Mouse (Mus musculus): ENCODE measurements around the gene Apold1. TPM values are rescaled to one million over a fixed set of nuclear protein-coding genes. Genes with fewer than 3 reads are reported as not detected.

The Apold1 gene
- polyA plus RNA-seq, 1 experiment from 2014 or later, result 3.8 TPM

DNA sequence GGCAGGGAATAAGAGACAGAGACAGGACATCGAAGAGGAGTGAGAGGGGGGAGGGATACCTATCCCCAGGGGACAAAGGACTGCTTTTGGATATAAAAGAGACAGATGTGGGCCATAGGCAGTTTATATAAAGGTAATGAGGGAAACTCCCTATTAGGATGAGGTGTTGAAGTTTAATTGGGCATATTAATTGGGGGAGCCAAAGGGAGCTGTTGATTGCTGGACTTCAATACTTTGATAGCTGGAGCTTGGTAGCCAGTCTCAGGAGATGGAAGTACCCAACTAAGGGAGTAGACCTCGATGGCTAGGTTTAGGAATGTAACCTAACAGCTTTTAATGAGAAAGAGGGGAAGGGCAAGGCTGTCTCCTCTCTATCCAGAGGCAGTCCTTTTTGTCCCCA, 17.6 kb upstream of the Apold1 start:
- Histone ChIP-seq H3K27me3 (ENCODE audit: control insufficient read depth, insufficient read depth, low read length) (no peaks in the 10 kb centered on the region), H3K4me3 (ENCODE audit: low read depth, low read length) (no peak overlapping the region), H3K9me3 (ENCODE audit: control insufficient read depth, low read length) (no peaks in the 10 kb centered on the region), H3K27ac (ENCODE audit: low read depth, low read length) (no peak overlapping the region), H3K9ac (replicated peaks; ENCODE audit: low read depth, low read length) (no peak overlapping the region), H3K4me2 (ENCODE audit: low read depth, low read length) (no peak overlapping the region), H3K4me1 (ENCODE audit: control insufficient read depth, insufficient read depth, low read length) (no peaks in the 10 kb centered on the region), H3K36me3 (ENCODE audit: control insufficient read depth, insufficient read depth, low read length) (no peaks in the 10 kb centered on the region)
- 71% methylated on average over 2 of the region's 2 CpGs for WGBS
- ATAC-seq (ENCODE audit: low read depth), result no peak

DNA sequence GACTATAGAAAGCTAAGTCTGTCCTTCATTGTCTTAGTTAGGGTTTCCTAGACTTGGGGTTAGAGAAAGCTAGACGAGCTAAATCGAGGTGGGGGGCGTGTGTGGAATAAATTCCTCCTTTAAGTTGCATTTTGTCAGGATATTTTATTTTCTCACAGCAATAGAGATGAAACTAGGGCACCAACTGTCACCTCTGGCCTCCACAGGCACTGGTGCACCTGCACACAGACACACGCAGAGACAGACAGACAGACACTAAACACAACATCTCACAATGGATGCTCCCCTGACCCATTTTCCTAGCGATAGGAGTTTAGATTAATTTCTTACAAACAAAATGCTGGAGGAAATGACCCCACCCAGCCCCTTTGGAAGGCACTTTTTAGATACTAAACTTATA, 14.8 kb upstream of the Apold1 start:
- Histone ChIP-seq H3K4me1 (ENCODE audit: control insufficient read depth, insufficient read depth, low read length) (no peaks in the 10 kb centered on the region), H3K4me3 (ENCODE audit: low read depth, low read length) (no peak overlapping the region), H3K4me2 (ENCODE audit: low read depth, low read length) (no peak overlapping the region), H3K27ac (ENCODE audit: low read depth, low read length) (no peak overlapping the region), H3K9ac (replicated peaks; ENCODE audit: low read depth, low read length) (no peak overlapping the region), H3K36me3 (ENCODE audit: control insufficient read depth, insufficient read depth, low read length) (no peaks in the 10 kb centered on the region), H3K27me3 (ENCODE audit: control insufficient read depth, insufficient read depth, low read length) (no peaks in the 10 kb centered on the region), H3K9me3 (ENCODE audit: control insufficient read depth, low read length) (no peaks in the 10 kb centered on the region)
- no peak for ATAC-seq (ENCODE audit: low read depth)
- WGBS, result 90% methylated on average over 5 of the region's 5 CpGs

DNA sequence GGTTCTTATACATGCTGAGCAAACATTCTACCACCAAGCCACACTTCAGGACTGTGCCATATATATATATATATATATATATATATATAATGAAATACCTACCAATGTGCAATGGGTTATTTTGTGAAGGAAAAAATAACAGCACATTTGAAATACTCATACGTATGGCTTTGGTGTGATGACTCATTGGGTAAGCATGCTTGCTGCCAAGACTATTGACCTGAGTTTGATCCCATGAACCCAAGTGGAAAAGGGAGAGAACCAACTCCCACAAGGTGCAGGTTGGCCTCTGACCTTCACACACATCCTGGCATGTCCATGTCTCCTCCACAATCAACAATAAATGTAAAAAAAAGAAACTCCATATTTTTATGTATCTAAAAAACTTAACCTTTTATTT, 13.2 kb upstream of the Apold1 start:
- H3K9ac ChIP-seq (replicated peaks; ENCODE audit: low read depth, low read length), result no peak overlapping the region
- no peak for ATAC-seq (ENCODE audit: low read depth)
- no peak overlapping the region for H3K4me3 ChIP-seq (ENCODE audit: low read depth, low read length)
- H3K4me2 ChIP-seq (ENCODE audit: low read depth, low read length), result no peak overlapping the region
- H3K27me3 ChIP-seq (ENCODE audit: control insufficient read depth, insufficient read depth, low read length), result no peaks in the 10 kb centered on the region
- no peaks in the 10 kb centered on the region for H3K36me3 ChIP-seq (ENCODE audit: control insufficient read depth, insufficient read depth, low read length)
- H3K4me1 ChIP-seq (ENCODE audit: control insufficient read depth, insufficient read depth, low read length), result no peaks in the 10 kb centered on the region; the same call in 1 of the 2 replicates
- H3K9me3 ChIP-seq (ENCODE audit: control insufficient read depth, low read length), result no peaks in the 10 kb centered on the region
- H3K27ac ChIP-seq (ENCODE audit: low read depth, low read length), result no peak overlapping the region
- WGBS, result 89% methylated on average over 1 of the region's 1 CpGs

DNA sequence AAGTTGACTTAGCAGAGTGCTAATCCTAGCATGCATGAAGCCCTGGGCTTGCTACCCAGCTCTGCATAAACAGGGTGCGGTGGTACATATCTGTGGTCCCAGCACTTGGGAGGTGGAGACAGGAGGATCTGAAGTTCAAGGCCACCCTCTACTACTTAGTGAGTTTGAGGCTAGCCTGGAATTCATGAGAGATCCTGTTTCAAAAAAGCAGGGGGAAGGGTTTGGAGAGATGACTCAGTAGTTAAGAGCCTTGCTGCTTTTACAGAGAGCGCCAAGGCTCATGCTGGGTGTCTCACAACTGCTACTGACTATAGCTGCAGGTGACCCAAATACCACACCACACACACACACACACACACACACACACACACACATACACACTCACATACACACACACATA, 12.0 kb upstream of the Apold1 start:
- H3K27ac ChIP-seq (ENCODE audit: low read depth, low read length), result no peak overlapping the region
- H3K9me3 ChIP-seq (ENCODE audit: control insufficient read depth, low read length), result no peaks in the 10 kb centered on the region
- H3K4me1 ChIP-seq (ENCODE audit: control insufficient read depth, insufficient read depth, low read length), result no peaks in the 10 kb centered on the region; the same call in 1 of the 2 replicates
- WGBS, result 100% methylated on average over 2 of the region's 2 CpGs
- H3K9ac ChIP-seq (replicated peaks; ENCODE audit: low read depth, low read length), result no peak overlapping the region
- H3K27me3 ChIP-seq (ENCODE audit: control insufficient read depth, insufficient read depth, low read length), result no peaks in the 10 kb centered on the region
- H3K4me3 ChIP-seq (ENCODE audit: low read depth, low read length), result no peak overlapping the region
- no peaks in the 10 kb centered on the region for H3K36me3 ChIP-seq (ENCODE audit: control insufficient read depth, insufficient read depth, low read length)
- H3K4me2 ChIP-seq (ENCODE audit: low read depth, low read length), result no peak overlapping the region
- ATAC-seq (ENCODE audit: low read depth), result no peak

DNA sequence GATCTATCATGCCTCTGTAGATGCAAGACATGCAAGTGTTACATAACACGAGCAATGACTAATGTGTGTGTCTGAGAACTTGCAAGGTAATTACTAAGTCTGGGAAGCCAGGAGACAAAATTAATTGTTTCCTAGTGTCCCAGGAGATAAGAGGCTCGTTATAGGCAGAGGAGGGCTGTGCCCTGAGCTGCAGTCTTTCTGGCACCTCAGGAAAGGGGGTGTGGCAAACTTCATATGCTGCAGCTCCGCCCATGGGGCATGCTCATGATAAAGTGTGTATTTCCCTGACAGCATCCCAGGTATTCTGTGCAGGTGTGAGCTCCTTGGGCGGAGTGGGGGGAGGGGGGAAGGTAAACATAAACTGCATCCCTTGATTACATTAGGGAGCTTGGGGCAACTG, 9.4 kb upstream of the Apold1 start:
- ATAC-seq (ENCODE audit: low read depth), result no peak
- Histone ChIP-seq H3K4me3 (ENCODE audit: low read depth, low read length) (no peak overlapping the region), H3K27me3 (ENCODE audit: control insufficient read depth, insufficient read depth, low read length) (no peaks in the 10 kb centered on the region), H3K9me3 (ENCODE audit: control insufficient read depth, low read length) (no peaks in the 10 kb centered on the region), H3K36me3 (ENCODE audit: control insufficient read depth, insufficient read depth, low read length) (no peaks in the 10 kb centered on the region), H3K9ac (replicated peaks; ENCODE audit: low read depth, low read length) (no peak overlapping the region), H3K4me1 (ENCODE audit: control insufficient read depth, insufficient read depth, low read length) (no peaks in the 10 kb centered on the region; the same call in 1 of the 2 replicates), H3K27ac (ENCODE audit: low read depth, low read length) (no peak overlapping the region), H3K4me2 (ENCODE audit: low read depth, low read length) (no peak overlapping the region)
- WGBS, result 58% methylated on average over 4 of the region's 4 CpGs

DNA sequence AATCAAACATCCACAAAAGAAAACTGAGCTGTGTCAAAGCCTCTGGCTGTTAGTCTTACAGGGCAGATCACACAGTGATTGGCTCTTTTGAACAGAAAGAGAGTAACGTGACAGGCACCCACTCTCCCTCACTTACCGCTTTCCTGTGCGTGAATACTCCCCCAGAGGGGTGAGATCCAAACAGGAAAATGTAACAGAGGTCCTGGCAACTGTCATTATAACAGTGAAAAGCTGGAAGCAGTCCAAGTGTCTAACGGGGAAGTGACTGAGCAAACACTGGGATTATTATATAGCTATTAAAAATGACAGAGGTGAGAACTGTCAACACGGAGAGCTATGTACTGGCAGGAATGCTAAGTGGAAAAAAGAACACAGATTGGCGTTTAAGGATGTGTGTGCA, 4.9 kb upstream of the Apold1 start:
- H3K36me3 ChIP-seq (ENCODE audit: control insufficient read depth, insufficient read depth, low read length), result no peaks in the 10 kb centered on the region
- no peaks in the 10 kb centered on the region; the same call in 1 of the 2 replicates for H3K4me1 ChIP-seq (ENCODE audit: control insufficient read depth, insufficient read depth, low read length)
- no peak overlapping the region for H3K4me3 ChIP-seq (ENCODE audit: low read depth, low read length)
- H3K4me2 ChIP-seq (ENCODE audit: low read depth, low read length), result no peak overlapping the region
- H3K27me3 ChIP-seq (ENCODE audit: control insufficient read depth, insufficient read depth, low read length), result no peaks in the 10 kb centered on the region
- no peak overlapping the region for H3K9ac ChIP-seq (replicated peaks; ENCODE audit: low read depth, low read length)
- H3K27ac ChIP-seq (ENCODE audit: low read depth, low read length), result no peak overlapping the region
- H3K9me3 ChIP-seq (ENCODE audit: control insufficient read depth, low read length), result no peaks in the 10 kb centered on the region
- WGBS, result 44% methylated on average over 6 of the region's 6 CpGs
- no peak for ATAC-seq (ENCODE audit: low read depth)

DNA sequence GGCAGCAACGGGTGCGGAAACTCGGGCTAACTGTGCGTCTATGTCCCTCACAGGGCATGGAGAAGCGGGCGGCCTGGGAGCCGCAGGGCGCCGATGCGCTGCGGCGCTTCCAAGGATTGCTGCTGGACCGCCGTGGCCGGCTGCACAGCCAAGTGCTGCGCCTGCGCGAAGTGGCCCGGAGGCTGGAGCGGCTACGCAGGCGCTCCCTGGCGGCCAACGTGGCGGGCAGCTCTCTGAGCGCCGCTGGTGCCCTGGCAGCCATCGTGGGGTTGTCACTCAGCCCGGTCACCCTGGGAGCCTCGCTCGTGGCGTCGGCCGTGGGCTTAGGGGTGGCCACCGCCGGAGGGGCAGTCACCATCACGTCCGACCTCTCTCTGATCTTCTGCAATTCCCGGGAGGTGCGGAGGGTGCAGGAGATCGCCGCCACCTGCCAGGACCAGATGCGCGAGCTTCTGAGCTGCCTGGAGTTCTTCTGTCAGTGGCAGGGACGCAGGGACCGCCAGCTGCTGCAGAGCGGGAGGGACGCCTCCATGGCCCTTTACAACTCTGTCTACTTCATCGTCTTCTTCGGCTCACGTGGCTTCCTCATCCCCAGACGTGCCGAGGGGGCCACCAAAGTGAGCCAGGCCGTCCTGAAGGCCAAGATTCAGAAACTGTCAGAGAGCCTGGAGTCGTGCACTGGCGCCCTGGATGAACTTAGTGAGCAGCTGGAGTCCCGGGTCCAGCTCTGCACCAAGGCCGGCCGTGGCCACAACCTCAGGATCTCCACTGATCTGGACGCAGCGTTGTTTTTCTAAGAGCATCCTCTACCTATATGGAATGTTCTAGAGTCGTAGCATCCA, 2.2 kb downstream of the Apold1 start:
- no peaks in the 10 kb centered on the region for H3K27me3 ChIP-seq (ENCODE audit: control insufficient read depth, insufficient read depth, low read length)
- peak overlapping the region; percentile 90 for H3K4me2 ChIP-seq (ENCODE audit: low read depth, low read length)
- H3K4me1 ChIP-seq (ENCODE audit: control insufficient read depth, insufficient read depth, low read length), result 0 out of 2 replicates have a peak, but pooled peaks cover 4% of the 10 kb centered on the region
- no peaks in the 10 kb centered on the region for H3K36me3 ChIP-seq (ENCODE audit: control insufficient read depth, insufficient read depth, low read length)
- H3K9ac ChIP-seq (replicated peaks; ENCODE audit: low read depth, low read length), result peak overlapping the region; percentile 72
- peak overlapping the region; percentile 64 for H3K4me3 ChIP-seq (ENCODE audit: low read depth, low read length)
- H3K27ac ChIP-seq (ENCODE audit: low read depth, low read length), result peak overlapping the region; percentile 52
- 2% methylated on average over 62 of the region's 62 CpGs for WGBS
- H3K9me3 ChIP-seq (ENCODE audit: control insufficient read depth, low read length), result no peaks in the 10 kb centered on the region
- peak; percentile 94 for ATAC-seq (ENCODE audit: low read depth)

DNA sequence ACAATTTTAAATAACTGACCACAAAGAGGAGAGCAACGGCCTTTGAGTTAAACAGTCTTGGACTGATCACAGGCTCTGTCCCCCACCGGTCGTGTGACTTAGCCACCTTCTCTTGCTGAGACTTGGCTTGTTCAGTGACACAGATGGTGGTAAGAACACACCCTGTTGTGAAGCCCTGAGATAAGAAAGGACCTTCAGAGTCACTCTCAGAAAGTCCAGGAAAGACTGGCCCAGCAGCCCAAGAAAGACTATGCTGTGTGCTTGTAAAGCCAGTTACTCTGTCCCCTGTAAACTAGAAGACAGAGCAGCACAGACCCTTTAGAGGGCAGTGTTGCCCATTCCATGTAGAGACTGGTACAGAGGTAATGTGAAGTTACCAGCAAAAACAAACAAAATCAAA, 3.2 kb downstream of the Apold1 start:
- Histone ChIP-seq H3K9ac (replicated peaks; ENCODE audit: low read depth, low read length) (no peak overlapping the region), H3K27me3 (ENCODE audit: control insufficient read depth, insufficient read depth, low read length) (no peaks in the 10 kb centered on the region), H3K27ac (ENCODE audit: low read depth, low read length) (no peak overlapping the region), H3K4me1 (ENCODE audit: control insufficient read depth, insufficient read depth, low read length) (0 out of 2 replicates have a peak, but pooled peaks cover 4% of the 10 kb centered on the region), H3K36me3 (ENCODE audit: control insufficient read depth, insufficient read depth, low read length) (no peaks in the 10 kb centered on the region), H3K4me3 (ENCODE audit: low read depth, low read length) (no peak overlapping the region), H3K9me3 (ENCODE audit: control insufficient read depth, low read length) (no peaks in the 10 kb centered on the region), H3K4me2 (ENCODE audit: low read depth, low read length) (no peak overlapping the region)
- 65% methylated on average over 3 of the region's 3 CpGs for WGBS
- no peak for ATAC-seq (ENCODE audit: low read depth)

DNA sequence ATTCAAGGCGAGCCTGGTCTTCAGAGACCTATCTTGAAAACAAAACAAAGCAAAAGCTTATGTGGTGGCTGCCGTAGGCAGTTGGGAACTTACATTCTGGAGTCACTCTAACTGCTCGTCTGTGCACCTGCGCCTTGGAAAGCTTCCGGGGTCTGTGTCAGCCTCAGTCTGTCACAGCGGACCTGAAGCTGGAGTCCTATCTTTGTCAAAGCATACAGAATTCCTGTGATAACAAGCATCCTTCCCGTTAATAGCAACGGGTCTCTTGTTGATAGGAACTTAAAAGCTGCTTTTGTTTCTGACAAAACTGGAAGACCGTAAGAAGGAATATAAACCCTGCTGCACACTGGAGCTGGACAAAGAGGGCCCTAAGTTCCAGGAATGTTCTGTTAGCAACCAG, 6.9 kb downstream of the Apold1 start:
- no peaks in the 10 kb centered on the region for H3K27me3 ChIP-seq (ENCODE audit: control insufficient read depth, insufficient read depth, low read length)
- H3K4me2 ChIP-seq (ENCODE audit: low read depth, low read length), result no peak overlapping the region
- ATAC-seq (ENCODE audit: low read depth), result no peak
- no peak overlapping the region for H3K27ac ChIP-seq (ENCODE audit: low read depth, low read length)
- no peaks in the 10 kb centered on the region for H3K4me1 ChIP-seq (ENCODE audit: control insufficient read depth, insufficient read depth, low read length)
- WGBS, result 81% methylated on average over 9 of the region's 9 CpGs
- no peak overlapping the region for H3K9ac ChIP-seq (replicated peaks; ENCODE audit: low read depth, low read length)
- H3K36me3 ChIP-seq (ENCODE audit: control insufficient read depth, insufficient read depth, low read length), result no peaks in the 10 kb centered on the region
- no peaks in the 10 kb centered on the region for H3K9me3 ChIP-seq (ENCODE audit: control insufficient read depth, low read length)
- H3K4me3 ChIP-seq (ENCODE audit: low read depth, low read length), result no peak overlapping the region
